Mouse (Mus musculus) gastrocnemius, postnatal 25 days (tissue): Measurements from ENCODE around the gene Smc1a. TPM values are rescaled to one million over a fixed set of nuclear protein-coding genes. Genes with fewer than 3 reads are reported as not detected.
"Not testable (repeated sequence)": the region's sequence is repeated elsewhere in the genome, so short reads cannot be mapped to it uniquely, and the experiment has no call there.

Experiments
- DNase-seq: peaks from one replicate; pipeline ENCODE4 v3.0.0; 2022
- long read RNA-seq, 2 experiments: library from polyadenylated mRNA; stranded (forward); transcript quantifications; one replicate each; pipeline ENCODE4 v2.0.0; 2021
- total RNA-seq, 2 experiments: library from RNA; stranded (reverse); gene quantifications; 1 replicate in 1 of 2; 2 replicates in 1 of 2; pipeline ENCODE4 v1.2.3; 2021

Gene Smc1a
- total RNA-seq = 10 to 100 TPM; 18.4 to 18.5 TPM
- long read RNA-seq, experiment 1, full-length matches to known transcripts = 2 of 3 reads
- long read RNA-seq, experiment 1, partial matches to known transcripts = 1 of 3 reads
- long read RNA-seq, experiment 1, other reads (novel, unspliced or antisense) = 0 of 3 reads
- long read RNA-seq, experiment 2, full-length matches to known transcripts = 13 of 17 reads
- long read RNA-seq, experiment 2, partial matches to known transcripts = 3 of 17 reads
- long read RNA-seq, experiment 2, other reads (novel, unspliced or antisense) = 1 of 17 reads

DNA sequence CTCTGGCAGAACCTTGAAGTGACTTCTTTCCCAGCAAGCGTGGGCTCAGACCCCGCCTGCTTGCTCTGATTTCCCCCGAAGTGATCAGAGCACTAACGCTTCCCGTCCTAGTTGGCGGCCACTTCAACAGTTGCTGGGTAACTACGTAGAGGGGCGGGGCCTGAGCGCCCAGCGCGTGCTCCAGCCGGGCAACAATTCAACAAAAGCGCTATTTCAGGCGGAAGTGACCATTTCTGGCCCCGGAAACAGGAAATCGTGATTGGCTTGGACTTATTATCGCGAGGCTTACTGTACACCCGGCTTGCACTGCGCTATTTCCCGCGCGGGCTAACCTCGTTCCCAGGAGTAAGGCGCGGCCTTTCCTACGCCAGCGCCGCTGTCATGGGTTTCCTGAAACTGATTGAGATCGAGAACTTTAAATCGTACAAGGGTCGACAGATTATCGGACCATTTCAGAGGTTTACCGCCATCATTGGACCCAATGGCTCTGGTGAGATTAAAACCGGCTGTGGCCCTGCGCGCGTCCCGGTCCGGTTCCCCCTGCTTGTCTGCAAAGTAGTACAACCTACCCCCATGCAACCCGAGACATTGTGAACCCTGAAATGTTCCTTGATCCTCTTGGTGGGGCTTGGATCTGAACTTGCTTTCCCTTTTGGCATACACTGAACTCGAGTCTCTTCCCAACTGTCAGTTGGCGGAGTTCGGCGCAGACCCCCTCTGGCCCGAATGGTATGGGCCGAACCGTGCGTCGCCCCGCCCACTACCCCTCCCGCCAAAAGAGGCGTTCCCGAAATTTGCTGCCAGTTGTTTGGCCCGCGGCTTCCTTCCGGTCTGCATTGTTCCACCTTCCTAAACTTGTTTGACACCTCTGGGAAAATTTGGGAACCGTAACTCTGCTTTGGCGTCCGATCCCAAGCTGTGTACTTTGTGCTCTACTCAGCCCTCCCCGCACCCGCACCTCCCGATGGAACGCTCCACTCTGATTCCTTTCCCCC is at the start of gene Smc1a, which contains the start of gene Ribc1:
Gene Smc1a (plus strand): TSS at position 278 of the 995 bp plus-strand sequence.
Gene Ribc1 (minus strand): TSS at position 145 of the 995 bp plus-strand sequence.
- peak; percentile 90 for DNase-seq

DNA sequence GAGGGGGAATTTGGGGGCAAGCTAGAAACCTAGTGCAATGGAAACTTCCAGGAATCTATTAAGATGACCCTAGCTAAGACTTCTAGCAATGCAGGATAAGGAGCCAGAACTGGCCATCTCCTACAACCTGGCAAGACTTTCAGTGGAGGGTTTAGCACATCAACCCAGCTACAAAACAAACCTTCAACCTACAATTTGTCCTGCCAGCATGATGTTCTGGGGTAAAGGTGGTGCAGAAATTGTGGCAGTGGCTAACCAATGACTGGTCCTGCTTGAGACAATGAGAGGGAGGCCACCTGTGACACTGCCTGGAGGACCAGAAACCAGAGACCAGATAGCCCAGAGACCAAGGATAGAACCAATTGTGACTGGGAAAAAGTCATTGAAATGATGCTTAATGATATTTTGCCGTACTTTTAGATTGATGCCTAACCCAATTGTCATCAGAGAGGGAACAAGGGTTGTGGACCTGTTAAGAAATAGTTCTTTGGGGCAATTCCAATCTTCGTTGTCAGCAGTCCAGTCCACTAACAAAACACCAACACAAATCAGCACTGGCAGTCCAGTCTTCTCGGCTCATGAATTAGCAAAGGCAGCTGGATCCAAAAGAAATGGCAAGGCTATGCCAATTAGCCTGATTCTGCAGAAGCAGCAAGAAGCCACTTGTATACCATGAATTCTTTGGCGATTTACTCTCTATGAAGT is 17.1 kb upstream of the Smc1a start:
- no peak for DNase-seq

GRCm38 (mm10) chrX:152001182-152001684 is 15.0 kb upstream of the Smc1a start:
- no peak for DNase-seq

GRCm38 (mm10) chrX:152001737-152002710 is 14.2 kb upstream of the Smc1a start, which contains the start of gene Hsd17b10:
TSS of gene Hsd17b10 (plus strand) at chrX:152001845.
- DNase-seq = peak; percentile 84

DNA sequence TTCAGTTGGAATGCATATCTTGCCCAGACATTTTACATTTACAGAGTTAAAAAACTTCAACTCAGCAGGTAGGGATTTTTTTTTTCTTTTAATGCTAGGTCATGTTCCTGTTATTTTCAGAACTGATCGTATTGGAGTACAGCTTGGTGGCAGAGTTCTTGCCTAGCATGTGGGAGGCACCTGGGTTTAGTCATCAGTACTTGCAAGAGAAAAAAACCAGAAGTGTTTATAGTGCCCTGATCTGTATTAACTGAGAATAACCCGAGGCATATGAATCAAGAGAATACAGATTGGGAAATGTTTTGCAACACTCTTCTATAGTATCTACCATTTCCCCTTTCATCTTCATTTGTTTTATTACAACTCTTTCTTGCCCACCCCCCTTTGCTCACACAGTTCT is 13.4 kb upstream of the Smc1a start:
- no peak for DNase-seq

DNA sequence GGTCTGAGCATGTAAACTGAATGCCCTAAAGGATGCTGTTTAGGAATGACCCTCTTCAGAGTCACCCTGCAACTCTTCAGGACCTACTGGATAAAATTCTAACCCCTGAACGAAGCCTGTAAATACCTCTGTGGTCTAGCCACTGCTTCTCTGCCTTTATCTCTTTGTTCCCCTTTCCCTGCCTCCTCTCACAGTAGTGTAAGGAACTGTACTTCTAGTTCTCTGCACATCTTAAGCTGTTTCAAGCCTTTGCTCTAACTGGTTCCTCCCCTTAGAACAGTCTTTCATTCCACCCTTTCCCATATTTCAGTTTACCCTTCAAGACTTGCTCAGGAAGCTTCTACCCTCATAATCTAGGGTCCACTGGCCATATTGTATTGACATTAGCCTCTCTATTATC is 8.4 kb upstream of the Smc1a start:
- DNase-seq = no peak

DNA sequence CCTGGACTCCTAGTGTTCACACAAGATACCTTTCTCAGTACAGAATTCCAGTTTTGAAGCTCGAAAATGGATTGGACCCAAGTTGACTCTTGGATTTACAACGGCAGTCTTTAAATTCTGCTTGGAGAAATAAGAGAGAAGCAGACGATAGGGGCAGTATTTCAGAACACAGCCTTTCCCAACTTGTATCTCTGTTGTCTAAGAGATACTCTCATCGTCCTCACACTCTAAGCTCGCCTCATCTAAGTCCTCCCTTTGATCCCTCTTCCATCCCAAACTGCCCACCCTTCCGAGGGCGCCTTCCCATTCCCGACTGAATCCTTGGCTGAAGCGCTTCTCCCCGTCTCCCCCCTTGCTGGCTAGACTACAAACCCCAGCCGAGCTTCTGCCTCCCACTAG is 477 bp upstream of the Smc1a start:
- no peak for DNase-seq

GRCm38 (mm10) chrX:152017186-152017585 is 958 bp downstream of the Smc1a start:
- DNase-seq = no peak

GRCm38 (mm10) chrX:152019294-152019693 is 3.1 kb downstream of the Smc1a start:
- DNase-seq = no peak

GRCm38 (mm10) chrX:152039865-152040264 is 23.6 kb downstream of the Smc1a start:
- no peak for DNase-seq

- DNase-seq = no peak
These were observed 31.0 kb downstream of the Smc1a start for GRCm38 (mm10) chrX:152047230-152047629.

DNA sequence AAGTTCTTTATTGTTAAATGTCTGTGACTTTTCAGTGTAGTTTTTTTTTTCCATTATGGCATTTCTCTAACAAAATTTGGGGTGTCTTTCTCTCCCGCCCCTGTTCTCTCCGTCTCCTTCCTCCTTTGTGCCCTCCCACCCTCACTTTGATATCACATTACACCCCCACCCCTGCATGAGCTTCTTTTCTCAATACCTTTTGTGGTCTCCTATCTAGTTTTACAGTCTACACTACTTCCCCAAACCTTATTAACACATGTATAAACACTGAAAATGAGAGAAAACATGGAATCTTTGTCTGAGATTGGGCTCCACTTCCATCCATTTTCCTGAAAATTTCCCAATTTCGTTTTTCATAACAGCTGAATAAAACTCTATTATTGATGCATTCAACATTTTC is 36.3 kb downstream of the Smc1a start:
- DNase-seq = no peak

DNA sequence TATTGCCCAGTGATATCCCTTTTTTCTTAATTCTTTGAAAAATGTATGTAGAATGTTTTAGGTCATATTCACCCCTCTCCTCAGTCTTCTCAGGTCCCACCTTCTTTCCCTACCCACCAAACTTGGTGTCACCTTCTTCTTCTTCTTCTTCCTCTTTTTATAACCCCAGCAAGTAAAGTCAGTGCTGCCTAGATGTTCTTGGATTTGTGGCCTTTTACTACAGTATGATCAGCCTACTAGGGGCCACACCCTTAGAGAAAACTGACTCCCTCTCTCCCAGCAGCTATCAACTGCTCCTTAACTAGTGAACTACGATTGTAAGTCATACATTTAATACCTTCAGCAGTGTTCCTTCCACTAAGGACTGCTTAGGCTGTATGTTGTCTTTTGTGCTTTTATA is 37.9 kb downstream of the Smc1a start:
- DNase-seq = no peak

DNA sequence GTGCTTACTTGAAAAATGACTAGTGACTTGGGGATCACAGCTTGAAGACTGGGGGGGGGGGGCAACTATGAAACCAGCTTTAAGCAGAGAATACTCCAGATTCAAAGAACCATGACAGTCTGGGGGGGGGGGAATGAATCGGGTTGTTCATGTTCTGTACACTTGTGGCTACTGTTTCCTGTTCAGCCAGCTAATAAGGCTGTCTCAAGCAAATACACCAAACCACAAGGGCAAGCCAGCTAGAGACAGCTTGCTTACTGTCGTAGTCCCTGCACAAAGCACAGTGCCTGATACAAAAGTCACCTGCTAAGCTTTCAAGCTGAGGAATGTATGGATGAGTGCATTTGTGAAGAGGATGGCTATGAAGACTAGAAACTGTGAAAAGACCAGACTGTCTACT is 49.4 kb downstream of the Smc1a start:
- DNase-seq = no peak

DNA sequence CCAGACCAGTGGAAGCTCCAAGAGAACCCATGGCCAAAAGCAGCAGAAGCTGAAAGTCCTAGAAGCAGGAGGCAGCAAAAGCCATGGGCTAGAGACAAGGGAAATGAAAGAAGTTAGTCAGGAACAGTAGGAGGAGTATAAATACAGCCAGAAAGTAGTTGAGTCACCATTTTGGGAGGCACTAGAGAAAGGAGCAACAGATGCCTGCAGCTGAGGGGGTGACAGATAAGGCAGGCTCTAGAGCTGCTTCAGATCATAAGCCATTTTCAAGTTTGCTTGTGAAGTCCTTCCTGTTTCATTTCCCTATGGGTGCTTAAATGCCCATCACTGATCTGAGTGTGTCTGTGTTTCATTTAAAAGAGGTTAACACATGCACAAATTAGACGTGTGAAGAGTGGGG is 51.6 kb downstream of the Smc1a start:
- no peak for DNase-seq

GRCm38 (mm10) chrX:152089832-152090614 is 73.8 kb downstream of the Smc1a start:
- DNase-seq = not testable (repeated sequence)

DNA sequence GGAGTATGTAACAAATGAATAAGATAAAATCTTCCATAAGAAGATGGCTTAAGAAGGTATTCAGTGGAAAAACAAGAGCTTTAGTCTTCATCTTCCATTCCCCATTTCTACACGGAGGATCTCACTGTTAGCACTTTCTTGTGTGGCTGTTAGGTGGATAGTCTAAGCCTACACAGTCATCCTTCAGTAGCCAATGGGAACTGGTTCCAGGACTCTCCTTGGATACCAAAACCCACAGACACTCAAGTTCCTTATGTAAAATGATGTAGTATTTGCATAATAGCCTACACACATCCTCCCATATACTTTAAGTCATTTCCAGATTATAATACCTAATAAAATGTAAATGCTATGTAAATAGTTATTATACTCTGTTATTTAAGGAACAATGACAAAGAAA is 81.3 kb downstream of the Smc1a start:
- no peak for DNase-seq
